Mouse (Mus musculus): ENCODE results near the gene Lats2.

GRCm38 (mm10) chr14:57707100-57707893 is 50.9 kb downstream of the Lats2 start:
- TF ChIP-seq CTCF (IDR thresholded peaks at IDR 0.05; ENCODE audit: borderline replicate concordance, insufficient read depth, low read depth, low read length) (no peak), POLR2A (IDR thresholded peaks at IDR 0.05; ENCODE audit: borderline replicate concordance, insufficient read depth, low read length) (no peak)
